Mouse (Mus musculus) embryonic facial prominence, embryonic 14.5 days (tissue): ENCODE measurements at regions not wholly inside any gene's neighbourhood (a gene's known extent, or its start where the extent isn't known, plus 50 kb on each side); places are given as distances from the start of the nearest gene placed in this dataset.
"Not testable (repeated sequence)": the region's sequence is repeated elsewhere in the genome, so short reads cannot be mapped to it uniquely, and the experiment has no call there.

Experiments
- ATAC-seq: fragments of 200-750 bp; cut with Nextera tagmentation; 2 replicates; pipeline ENCODE4 v1.8.0; 2017; ENCODE audit warnings: low read depth, moderate number of reproducible peaks, moderate TSS enrichment
- DNase-seq: peaks from one replicate; pipeline ENCODE4 v3.0.0-alpha.2; 2015; ENCODE audit warnings: low spot score
- H3K27ac ChIP-seq: fragments of 300-500 bp; sonication (generic); replicated peaks from 2 replicates; pipeline ENCODE4 v1.5.1; 2014; ENCODE audit warnings: low read depth, mild to moderate bottlenecking, low read length, moderate library complexity
- H3K27me3 ChIP-seq: fragments of 300-500 bp; sonication (generic); replicated peaks from 2 replicates; pipeline ENCODE4 v1.6.1; 2014; ENCODE audit warnings: low read length; ENCODE audit not compliant: control insufficient read depth, insufficient read depth
- H3K36me3 ChIP-seq: fragments of 300-500 bp; sonication (generic); 2 replicates; pipeline ENCODE4 v1.6.1; 2014; ENCODE audit warnings: low read length, mixed read lengths; ENCODE audit not compliant: control insufficient read depth, insufficient read depth
- H3K4me1 ChIP-seq: fragments of 300-500 bp; sonication (generic); 2 replicates; pipeline ENCODE4 v1.6.1; 2014; ENCODE audit warnings: antibody characterized with exemption, low read length; ENCODE audit not compliant: control insufficient read depth, insufficient read depth
- H3K4me2 ChIP-seq: fragments of 300-500 bp; sonication (generic); 2 replicates; pipeline ENCODE4 v1.6.1; 2014; ENCODE audit warnings: low read depth, mild to moderate bottlenecking, low read length, moderate library complexity, mixed read lengths
- H3K4me3 ChIP-seq: fragments of 300-500 bp; sonication (generic); 2 replicates; pipeline ENCODE4 v1.5.1; 2014; ENCODE audit warnings: low read depth, mild to moderate bottlenecking, low read length
- H3K9ac ChIP-seq: fragments of 300-500 bp; sonication (generic); 2 replicates; pipeline ENCODE4 v1.6.1; 2014; ENCODE audit warnings: low read depth, mild to moderate bottlenecking, low read length, moderate library complexity, mixed read lengths
- H3K9me3 ChIP-seq: fragments of 300-500 bp; sonication (generic); 2 replicates; pipeline ENCODE4 v1.6.1; 2016; ENCODE audit warnings: low read length; ENCODE audit not compliant: control insufficient read depth
- WGBS: fragments of 180-500 bp; shearing (Covaris S2); extraction: QIAGEN DNeasy Blood & Tissue Kit; methylation state at CpG from one replicate; pipeline ENCODE4 v1.1.7; 2014; 5-methylcytosine and 5-hydroxymethylcytosine counted together

DNA sequence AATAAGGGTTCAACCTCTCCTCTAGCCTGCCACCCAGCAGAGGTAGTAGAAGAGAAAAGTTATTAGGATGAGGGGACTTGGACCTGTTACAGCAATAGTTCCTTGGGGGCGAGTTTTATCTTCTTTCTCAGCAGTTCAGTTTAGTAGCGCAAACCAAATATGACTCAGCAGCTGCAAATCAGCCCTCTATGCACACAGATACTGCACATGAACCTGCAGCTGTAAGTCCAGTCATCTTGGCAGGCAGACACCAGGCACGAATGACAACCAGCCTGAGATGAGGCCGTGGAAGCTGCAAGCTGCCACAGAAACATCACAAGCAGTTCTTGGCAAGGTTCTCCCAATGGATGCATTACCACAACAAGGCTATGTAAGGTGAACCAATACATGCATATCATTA lies 327.0 kb upstream of the Akr1e1 start:
- Histone ChIP-seq H3K9me3 (no peaks in the 10 kb centered on the region), H3K4me2 (no peak overlapping the region), H3K4me1 (no peaks in the 10 kb centered on the region), H3K9ac (no peak overlapping the region), H3K36me3 (no peaks in the 10 kb centered on the region), H3K27me3 (no peaks in the 10 kb centered on the region), H3K4me3 (no peak overlapping the region), H3K27ac (no peak overlapping the region)
- 72% methylated on average over 4 of the region's 4 CpGs for WGBS
- DNase-seq (no peak), ATAC-seq (no peak)

DNA sequence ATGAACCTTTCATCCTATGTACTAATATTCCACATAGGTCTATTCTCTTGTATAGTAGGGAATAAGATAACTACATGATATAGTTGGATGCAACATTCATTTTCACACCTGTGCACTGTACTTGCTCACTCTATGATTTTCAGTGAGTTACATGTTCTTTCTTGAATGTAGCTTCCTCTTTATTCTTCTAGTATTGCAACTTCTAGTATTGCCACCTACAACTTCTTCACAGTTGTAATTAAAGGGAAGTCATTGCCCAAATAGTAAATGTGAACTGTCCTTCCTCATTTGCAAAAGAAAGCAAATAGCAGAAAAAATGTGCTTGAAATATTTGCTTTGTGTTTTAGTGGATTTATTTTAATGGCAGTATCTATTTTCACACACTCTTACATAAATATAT lies 330.9 kb upstream of the Akr1e1 start:
- no peaks in the 10 kb centered on the region for H3K27me3 ChIP-seq
- H3K9ac ChIP-seq, result no peak overlapping the region
- ATAC-seq (no peak), DNase-seq (no peak)
- H3K36me3 ChIP-seq, result no peaks in the 10 kb centered on the region
- no peak overlapping the region for H3K4me3 ChIP-seq
- H3K27ac ChIP-seq, result no peak overlapping the region
- no peaks in the 10 kb centered on the region for H3K4me1 ChIP-seq
- no peaks in the 10 kb centered on the region for H3K9me3 ChIP-seq
- no peak overlapping the region for H3K4me2 ChIP-seq

DNA sequence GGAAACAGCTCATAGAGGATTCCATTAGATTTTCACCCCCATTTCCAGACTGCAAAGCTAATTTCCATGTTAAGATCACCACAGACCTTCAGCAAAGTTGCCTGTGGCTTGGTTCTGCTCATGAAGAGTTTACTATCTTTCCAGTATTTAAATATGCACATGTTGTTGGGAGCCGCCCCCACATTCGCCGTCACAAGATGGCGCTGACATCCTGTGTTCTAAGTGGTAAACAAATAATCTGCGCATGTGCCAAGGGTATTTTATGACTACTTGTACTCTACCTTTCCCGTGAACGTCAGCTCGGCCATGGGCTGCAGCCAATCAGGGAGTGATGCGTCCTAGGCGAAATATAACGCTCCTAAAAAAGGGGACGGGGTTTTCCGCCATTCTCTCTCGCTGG lies 333.5 kb upstream of the Akr1e1 start:
- H3K9me3 ChIP-seq, H3K27ac ChIP-seq, H3K27me3 ChIP-seq, H3K4me3 ChIP-seq, H3K9ac ChIP-seq, H3K4me2 ChIP-seq, H3K4me1 ChIP-seq, H3K36me3 ChIP-seq: not testable (repeated sequence)
- ATAC-seq (peak; percentile 60), DNase-seq (peak; percentile 24)
- WGBS, result 11% methylated on average over 5 of the region's 14 CpGs

DNA sequence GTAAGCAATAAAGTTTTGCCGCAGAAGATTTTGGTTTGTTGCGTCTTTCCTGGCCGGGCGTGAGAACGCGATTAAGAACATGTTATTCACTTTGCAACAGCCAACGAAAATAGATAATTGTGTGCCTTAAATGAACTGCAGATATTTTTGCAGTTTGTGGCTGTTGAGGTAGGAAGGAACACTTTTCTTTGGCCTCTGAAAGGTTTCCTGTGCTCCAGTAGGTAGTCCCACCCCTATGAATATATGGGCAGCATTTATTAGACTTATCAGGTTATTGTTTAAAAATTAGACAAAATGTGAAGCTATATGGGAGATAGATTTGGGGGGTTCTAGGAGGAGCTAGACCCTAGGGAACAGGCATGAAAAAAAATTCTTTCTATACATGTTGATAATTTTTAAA lies 334.1 kb upstream of the Akr1e1 start:
- no peak overlapping the region for H3K27ac ChIP-seq
- no peaks in the 10 kb centered on the region for H3K36me3 ChIP-seq
- DNase-seq, result no peak
- peak overlapping the region; percentile 56 for H3K4me2 ChIP-seq
- WGBS, result 23% methylated on average over 7 of the region's 7 CpGs
- ATAC-seq, result peak; percentile 41; the same call in 1 of the 2 replicates
- peak overlapping the region; percentile 36 for H3K4me3 ChIP-seq
- H3K9ac ChIP-seq, result peak overlapping the region; percentile 48
- no peaks in the 10 kb centered on the region for H3K27me3 ChIP-seq
- H3K9me3 ChIP-seq, result no peaks in the 10 kb centered on the region
- no peaks in the 10 kb centered on the region for H3K4me1 ChIP-seq

DNA sequence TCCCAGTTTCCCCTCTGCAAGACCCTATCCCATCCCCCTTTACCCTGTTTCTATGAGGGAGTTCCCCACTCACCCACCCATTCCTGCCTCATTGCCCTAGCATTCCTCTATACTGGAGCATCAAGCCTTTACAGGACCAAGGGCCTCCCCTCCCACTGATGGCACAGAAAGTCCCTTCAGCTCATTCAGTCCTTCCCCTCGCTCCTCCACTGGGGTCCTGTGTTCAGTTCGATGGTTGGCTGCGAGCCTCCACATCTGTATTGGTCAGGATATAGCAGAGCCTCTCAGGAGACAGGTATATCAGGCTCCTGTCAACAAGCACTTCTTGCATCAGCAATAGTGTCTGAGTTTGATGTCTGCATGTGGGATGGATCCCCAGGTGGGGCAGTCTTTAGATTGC lies 346.4 kb upstream of the Akr1e1 start:
- H3K9ac ChIP-seq, result no peak overlapping the region
- H3K4me1 ChIP-seq, result no peaks in the 10 kb centered on the region
- ATAC-seq, result no peak
- WGBS, result 91% methylated on average over 3 of the region's 3 CpGs
- no peaks in the 10 kb centered on the region for H3K27me3 ChIP-seq
- H3K4me3 ChIP-seq, result no peak overlapping the region
- no peak for DNase-seq
- H3K9me3 ChIP-seq, result no peaks in the 10 kb centered on the region
- H3K27ac ChIP-seq, result no peak overlapping the region
- H3K36me3 ChIP-seq, result no peaks in the 10 kb centered on the region
- H3K4me2 ChIP-seq, result no peak overlapping the region

DNA sequence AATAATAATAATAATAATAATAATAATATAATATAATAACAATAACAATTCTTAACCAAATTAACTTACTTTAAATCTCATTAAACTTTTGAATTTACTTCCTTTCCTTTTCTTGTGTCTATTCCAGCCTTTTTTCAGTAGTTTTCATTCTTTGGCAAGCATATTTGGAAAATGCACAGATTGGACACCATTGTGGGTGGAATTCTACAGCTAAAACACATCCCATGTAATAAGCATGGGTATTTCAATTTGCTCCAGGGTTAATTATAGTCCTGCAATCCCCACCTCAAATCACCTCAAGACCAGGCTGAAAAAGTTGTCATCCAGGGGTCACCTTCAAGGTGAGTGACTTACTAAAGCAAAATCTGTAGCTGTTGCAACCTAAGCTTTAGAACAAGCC lies 355.9 kb upstream of the Akr1e1 start:
- H3K4me1 ChIP-seq, result no peaks in the 10 kb centered on the region
- DNase-seq (no peak), ATAC-seq (no peak)
- no peak overlapping the region for H3K4me2 ChIP-seq
- H3K9me3 ChIP-seq, result no peaks in the 10 kb centered on the region
- no peaks in the 10 kb centered on the region for H3K36me3 ChIP-seq
- H3K4me3 ChIP-seq, result no peak overlapping the region
- no peak overlapping the region for H3K9ac ChIP-seq
- H3K27me3 ChIP-seq, result no peaks in the 10 kb centered on the region
- H3K27ac ChIP-seq, result no peak overlapping the region

DNA sequence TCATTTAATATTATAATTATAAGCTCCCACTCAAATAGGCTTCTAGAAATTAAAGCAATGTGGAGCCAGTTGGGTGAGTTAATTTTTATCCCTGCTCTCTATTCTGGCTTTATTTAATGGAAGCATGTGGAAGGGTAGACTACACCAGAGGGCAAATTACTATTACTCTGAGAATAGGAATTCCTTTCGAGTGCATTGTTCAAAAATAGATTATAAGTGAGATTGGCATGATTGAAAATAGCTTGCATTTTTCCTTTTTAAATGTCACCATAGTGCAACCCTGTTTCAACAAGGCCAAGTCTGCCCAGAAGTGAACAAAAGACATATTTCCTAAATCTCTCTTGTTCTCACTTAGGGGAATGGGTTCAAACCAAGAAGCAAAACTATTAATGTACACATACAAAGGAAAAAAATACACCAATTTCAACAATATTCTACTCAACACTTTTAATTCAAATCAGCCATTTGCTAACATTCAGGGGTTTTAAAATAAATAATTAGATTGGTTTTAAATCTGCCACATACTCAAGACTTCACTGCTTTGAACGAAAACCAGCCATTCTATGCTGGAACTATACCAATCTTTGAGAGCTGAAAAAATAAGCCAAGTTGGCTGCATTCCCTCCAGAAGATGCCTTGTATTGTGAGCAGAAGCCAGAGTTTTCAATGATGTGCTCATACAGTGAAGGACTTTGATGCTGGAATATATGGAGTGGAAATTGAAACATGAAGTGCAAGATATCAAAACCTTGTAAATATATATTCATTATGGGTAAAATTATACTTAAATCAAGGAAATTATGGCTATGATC lies 361.3 kb upstream of the Akr1e1 start:
- H3K27me3 ChIP-seq, result no peaks in the 10 kb centered on the region
- DNase-seq (peak; percentile 63), ATAC-seq (no peak)
- H3K9me3 ChIP-seq, result no peaks in the 10 kb centered on the region
- H3K4me1 ChIP-seq, result no peaks in the 10 kb centered on the region
- 38% methylated on average over 2 of the region's 2 CpGs for WGBS
- no peaks in the 10 kb centered on the region for H3K36me3 ChIP-seq
- H3K4me2 ChIP-seq, result no peak overlapping the region
- H3K9ac ChIP-seq, result no peak overlapping the region
- no peak overlapping the region for H3K27ac ChIP-seq
- H3K4me3 ChIP-seq, result no peak overlapping the region

DNA sequence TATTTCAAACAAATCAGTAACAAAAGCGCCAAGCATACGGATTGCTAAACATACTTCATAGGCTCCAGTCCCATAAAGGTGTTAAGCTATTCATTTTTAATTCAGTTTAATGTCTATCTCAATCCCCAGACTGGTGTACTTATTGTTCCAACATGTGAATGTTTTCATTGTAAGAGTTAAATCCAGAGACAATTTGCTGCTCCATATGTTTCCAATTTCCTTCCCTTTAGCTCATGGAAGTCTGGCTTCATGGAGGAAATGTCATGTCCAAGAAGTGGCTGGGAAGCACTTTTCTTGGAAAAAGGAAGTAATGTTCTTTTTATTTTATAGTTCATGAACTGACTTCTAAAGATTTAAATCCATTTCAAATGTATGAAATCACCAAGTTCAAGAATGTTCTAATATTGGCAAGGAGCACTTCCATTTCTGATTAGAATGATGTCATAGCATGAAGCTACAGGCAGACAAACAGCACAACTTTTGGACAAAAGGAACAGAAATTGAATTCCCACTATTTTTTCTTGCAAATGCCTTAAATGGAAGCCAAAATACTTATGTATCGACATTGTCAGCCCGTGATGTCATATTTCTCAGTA lies 362.6 kb upstream of the Akr1e1 start:
- DNase-seq (peak; percentile 91), ATAC-seq (peak; percentile 55; the same call in 1 of the 2 replicates)
- Histone ChIP-seq H3K4me3 (no peak overlapping the region), H3K27ac (peak overlapping the region; percentile 55; the same call in 1 of the 2 replicates), H3K4me2 (no peak overlapping the region), H3K27me3 (no peaks in the 10 kb centered on the region), H3K36me3 (no peaks in the 10 kb centered on the region), H3K4me1 (no peaks in the 10 kb centered on the region), H3K9ac (no peak overlapping the region), H3K9me3 (no peaks in the 10 kb centered on the region)
- WGBS, result 35% methylated on average over 4 of the region's 4 CpGs

DNA sequence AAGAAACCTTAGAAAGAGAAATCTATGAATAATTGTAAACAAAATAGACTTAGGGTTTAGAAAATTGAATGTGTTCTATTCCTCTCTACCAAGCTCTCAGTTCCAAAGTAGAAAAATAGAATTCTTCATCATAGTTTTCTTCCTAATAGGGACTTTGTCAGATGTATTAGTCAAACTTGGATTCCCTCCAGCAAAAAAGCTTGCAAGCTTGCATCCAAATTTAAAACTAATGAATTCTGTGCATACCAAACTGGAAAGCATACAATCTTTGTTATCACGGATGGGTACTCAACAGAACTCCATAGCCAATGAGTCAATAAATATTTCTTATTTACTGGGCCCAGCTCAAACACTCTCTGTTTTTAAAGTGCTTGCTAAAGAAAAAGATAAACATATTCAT lies 383.9 kb upstream of the Akr1e1 start:
- DNase-seq, result peak; percentile 21
- Histone ChIP-seq H3K4me1 (no peaks in the 10 kb centered on the region), H3K9ac (no peak overlapping the region), H3K27me3 (no peaks in the 10 kb centered on the region), H3K4me2 (no peak overlapping the region), H3K4me3 (no peak overlapping the region), H3K9me3 (no peaks in the 10 kb centered on the region), H3K27ac (no peak overlapping the region), H3K36me3 (no peaks in the 10 kb centered on the region)
- WGBS, result 64% methylated on average over 1 of the region's 1 CpGs
- ATAC-seq, result no peak
